Mouse (Mus musculus): ENCODE data around the gene Duoxa2. TPM values are rescaled to one million over a fixed set of nuclear protein-coding genes. Genes with fewer than 3 reads are reported as not detected.

Duoxa2 gene
- total RNA-seq, 2 experiments from 2014 or later, result not detected

DNA sequence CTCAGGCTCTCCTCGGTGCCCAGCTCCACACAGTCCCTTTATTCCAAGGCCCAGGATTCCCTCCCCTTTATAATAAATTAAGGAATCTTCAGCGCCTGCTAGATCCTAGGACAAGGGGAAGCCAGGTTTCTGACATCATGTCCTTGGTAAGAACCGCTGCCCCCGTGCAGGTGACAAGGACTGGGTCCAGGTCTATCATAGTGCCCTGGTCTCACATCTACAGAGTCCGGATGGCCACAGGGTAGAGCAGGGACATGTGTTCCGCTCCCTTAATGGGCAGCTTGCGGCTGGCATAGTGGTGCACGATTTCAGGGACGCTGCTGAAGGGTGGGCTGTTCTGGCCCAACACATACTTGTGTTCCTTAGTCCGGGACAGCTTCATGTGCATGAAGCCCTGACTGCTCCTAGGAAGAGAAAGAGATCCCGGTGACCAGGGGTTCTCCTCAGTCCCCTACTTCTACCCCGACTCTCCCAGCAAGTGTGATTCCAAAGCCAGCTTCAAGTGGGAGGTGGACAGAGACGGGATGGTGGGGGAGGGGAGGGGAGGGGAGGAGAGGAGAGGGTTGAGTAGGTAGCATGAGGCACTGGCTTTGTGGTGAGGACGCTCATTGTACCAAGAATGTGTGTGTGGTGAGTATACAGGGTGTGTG, 50.6 kb downstream of the Duoxa2 start:
- peak in 1 of 2 experiments; percentile 32 for DNase-seq (ENCODE audit: extremely low spot score in 1 of 2, low spot score in 1 of 2)

DNA sequence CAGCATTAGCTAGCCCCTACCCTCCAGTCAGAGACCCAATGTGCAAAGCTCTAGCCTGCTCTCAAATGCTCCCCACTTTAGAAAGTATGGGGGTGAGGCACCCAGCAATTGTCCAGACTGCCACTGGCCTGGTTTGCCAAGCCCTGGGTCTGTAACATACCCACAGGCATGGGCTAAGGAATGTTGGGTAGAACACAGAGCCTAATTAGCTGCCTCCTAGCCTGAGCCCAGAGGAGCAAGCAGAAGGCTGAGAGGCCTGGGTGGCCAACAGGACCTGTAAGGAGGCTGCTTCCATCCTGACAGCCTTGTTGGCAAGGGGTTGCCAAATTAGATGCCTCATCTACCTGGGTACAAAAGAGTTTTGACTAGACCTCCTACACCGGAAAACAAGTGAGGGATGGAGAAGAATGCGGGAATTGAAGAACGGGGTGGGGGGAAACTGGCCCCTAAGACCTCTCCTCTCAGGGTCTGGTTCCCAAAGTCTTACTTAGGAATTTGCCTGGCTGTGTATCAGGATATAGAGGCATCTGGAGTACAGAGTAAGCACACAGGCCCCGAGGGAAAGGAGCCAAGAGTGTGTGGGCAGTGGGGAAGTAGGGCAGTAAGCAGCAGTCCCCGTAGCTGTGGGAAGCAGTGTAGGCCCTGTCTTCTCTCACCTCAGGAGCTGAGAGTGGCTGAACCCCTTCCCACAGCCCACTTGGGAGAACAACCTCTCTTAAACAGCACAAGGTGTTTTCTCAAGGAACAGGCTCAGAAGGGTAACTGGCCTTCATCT, 52.6 kb downstream of the Duoxa2 start:
- DNase-seq (ENCODE audit: extremely low spot score in 1 of 2, low spot score in 1 of 2), result peak in 1 of 2 experiments; percentile 34

DNA sequence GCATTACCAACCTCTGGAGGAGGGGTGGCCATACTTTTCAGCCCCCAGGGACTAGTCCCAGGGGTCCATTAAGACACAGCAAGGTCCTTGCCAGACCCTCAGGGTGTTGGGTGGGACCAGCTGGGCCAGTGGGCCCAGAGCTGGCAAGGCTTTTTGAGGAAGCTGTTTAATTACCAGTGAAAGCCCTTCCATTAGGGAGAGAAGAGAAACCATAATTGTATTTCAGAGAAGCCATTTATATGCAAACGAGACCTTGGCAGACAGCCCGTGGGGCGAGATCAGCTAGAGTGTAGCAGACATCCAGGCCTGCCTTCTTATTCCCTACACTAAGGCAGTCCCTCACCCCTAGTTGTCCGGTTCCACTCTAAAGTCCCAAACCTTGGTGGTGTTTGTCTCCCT, 53.2 kb downstream of the Duoxa2 start:
- peak in 1 of 2 experiments; percentile 69 for DNase-seq (ENCODE audit: extremely low spot score in 1 of 2, low spot score in 1 of 2)

Other genes with a start within 250 kb of the Duoxa2 start
- gene Spg11, start 180.5 kb upstream of the Duoxa2 start, total RNA-seq (2021), result 10 to 100 TPM; 15.4 to 17.1 TPM
- gene B2m, start 151.2 kb upstream of the Duoxa2 start, total RNA-seq (2021), result 100 to 1,000 TPM in 1 of 2 experiments, 10 to 100 TPM in 1; 99.1 to 104 TPM
- not detected for gene Trim69, start 138.2 kb upstream of the Duoxa2 start, total RNA-seq (2021)
- gene Patl2, start 112.7 kb upstream of the Duoxa2 start, total RNA-seq (2021), result not detected
- gene Terb2, start 112.6 kb upstream of the Duoxa2 start, total RNA-seq (2021), result not detected
- gene Sord, start 64.2 kb upstream of the Duoxa2 start, total RNA-seq (2021), result 10 to 100 TPM; 15.9 to 18.5 TPM
- under 1 TPM in 1 of 2 experiments, not detected in 1; 0.07 TPM for gene Duox2, start 451 bp upstream of the Duoxa2 start, total RNA-seq (2021)
- not detected for gene Duoxa1, start 14.8 kb downstream of the Duoxa2 start, total RNA-seq (2021)
- gene Duox1, start 16.8 kb downstream of the Duoxa2 start, total RNA-seq (2021), result not detected
- 10 to 100 TPM; 60.7 to 62.2 TPM for gene Shf, start 70.3 kb downstream of the Duoxa2 start, total RNA-seq (2021)
- under 1 TPM in 1 of 2 experiments, not detected in 1; 0.12 TPM for gene Slc28a2, start 127.6 kb downstream of the Duoxa2 start, total RNA-seq (2021)
- not detected for gene Gm14085, start 186.0 kb downstream of the Duoxa2 start, total RNA-seq (2021)